Mouse (Mus musculus): ENCODE measurements at regions not wholly inside any gene's neighbourhood (a gene's known extent, or its start where the extent isn't known, plus 50 kb on each side); places are given as distances from the start of the nearest gene placed in this dataset.

DNA sequence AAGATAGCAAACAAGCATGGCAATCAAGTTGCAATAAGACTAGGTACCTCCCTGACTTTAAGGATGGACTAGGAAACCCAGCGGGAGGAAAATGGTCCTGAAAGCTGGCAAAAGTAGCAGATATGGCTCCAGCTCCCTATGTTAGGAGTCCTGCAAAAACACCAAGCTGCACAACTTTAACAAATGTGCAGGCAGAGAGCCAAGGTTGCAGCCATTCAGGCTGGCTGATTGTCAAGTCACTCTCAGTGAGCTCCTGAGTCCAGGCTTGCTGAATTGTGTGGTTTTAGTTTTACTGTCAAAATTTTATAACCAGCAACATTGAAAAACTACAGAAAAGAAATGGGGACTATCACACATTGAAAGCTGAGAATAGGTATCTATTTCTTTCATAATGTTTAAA, 1122.8 kb upstream of the Slc10a2 start:
- no peak overlapping the region for H3K4me3 ChIP-seq (replicated peaks)
- H3K36me3 ChIP-seq (replicated peaks; ENCODE audit: low read length), result no peaks in the 10 kb centered on the region
- TF ChIP-seq FLI1 (IDR thresholded peaks at IDR 0.05; ENCODE audit: low read length) (no peak), GATA1 (IDR thresholded peaks at IDR 0.05; ENCODE audit: borderline replicate concordance, low read length) (no peak)
- H3K4me1 ChIP-seq, result no peaks in the 10 kb centered on the region
- 0 out of 2 replicates have a peak, but pooled peaks cover 5% of the 10 kb centered on the region for H3K9me3 ChIP-seq
- no peaks in the 10 kb centered on the region for H3K27me3 ChIP-seq (replicated peaks)

DNA sequence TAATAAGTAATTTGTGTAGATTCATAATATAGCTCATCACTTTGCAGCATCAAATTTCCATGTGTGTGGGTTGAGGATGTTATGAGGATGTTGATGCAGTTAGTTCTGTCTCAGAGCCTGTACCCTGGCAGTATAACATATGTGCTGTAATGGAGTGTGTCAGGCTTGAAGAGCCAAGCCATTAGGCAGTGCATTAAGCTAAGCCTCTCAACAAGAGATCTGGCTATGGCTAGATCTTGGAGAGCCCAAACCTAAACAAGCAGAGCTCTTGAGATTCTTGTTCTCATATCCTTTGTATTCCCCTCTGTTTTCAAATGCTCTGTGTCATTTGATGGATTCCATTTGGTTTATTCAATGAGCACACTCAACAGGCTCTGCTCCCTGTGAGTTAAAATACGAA, 1120.0 kb upstream of the Slc10a2 start:
- TF ChIP-seq GATA1 (IDR thresholded peaks at IDR 0.05; ENCODE audit: borderline replicate concordance, low read length) (no peak), FLI1 (IDR thresholded peaks at IDR 0.05; ENCODE audit: low read length) (no peak)
- Histone ChIP-seq H3K4me3 (replicated peaks) (no peak overlapping the region), H3K36me3 (replicated peaks; ENCODE audit: low read length) (no peaks in the 10 kb centered on the region), H3K4me1 (no peaks in the 10 kb centered on the region), H3K27me3 (replicated peaks) (no peaks in the 10 kb centered on the region), H3K9me3 (0 out of 2 replicates have a peak, but pooled peaks cover 5% of the 10 kb centered on the region)

DNA sequence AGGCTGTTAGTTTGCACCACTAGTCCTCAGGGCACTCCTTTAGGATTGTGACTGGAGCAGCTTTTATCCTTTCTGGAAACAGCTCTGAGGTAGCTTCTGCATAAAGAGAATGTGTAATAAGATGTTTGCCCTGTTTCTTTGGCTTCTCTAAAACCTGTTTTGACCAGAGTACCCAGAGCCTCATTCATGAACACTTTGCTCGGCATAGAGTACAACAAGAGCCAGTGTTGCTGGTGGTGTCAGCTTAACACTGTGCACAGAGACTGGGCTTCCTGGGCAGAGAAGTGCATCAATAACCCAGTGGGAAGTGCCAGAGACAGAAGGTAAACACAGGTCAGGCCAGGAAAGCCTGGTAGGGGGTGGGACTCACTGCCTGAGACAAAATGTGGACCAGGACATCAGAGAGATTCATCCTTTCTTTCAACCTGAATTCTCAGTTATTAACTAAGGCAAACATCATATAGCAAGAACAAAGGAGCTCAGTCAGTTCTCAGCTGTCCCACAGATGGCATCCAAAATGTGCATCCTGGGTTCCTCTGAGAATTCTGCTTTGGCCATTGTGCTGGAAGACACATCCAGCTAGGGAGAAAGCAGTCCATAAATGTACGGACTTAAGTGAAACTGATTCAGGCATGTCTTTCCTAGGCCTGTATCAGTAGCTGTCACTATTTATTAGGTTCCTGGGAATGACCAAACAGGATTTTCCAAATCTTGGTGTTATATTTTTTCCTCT, 1102.6 kb upstream of the Slc10a2 start:
- H3K27me3 ChIP-seq (replicated peaks), result no peaks in the 10 kb centered on the region
- no peaks in the 10 kb centered on the region for H3K36me3 ChIP-seq (replicated peaks; ENCODE audit: low read length)
- TF ChIP-seq GATA1 (IDR thresholded peaks at IDR 0.05; ENCODE audit: borderline replicate concordance, low read length) (no peak), FLI1 (IDR thresholded peaks at IDR 0.05; ENCODE audit: low read length) (no peak)
- no peaks in the 10 kb centered on the region for H3K4me1 ChIP-seq
- H3K4me3 ChIP-seq (replicated peaks), result no peak overlapping the region
- no peaks in the 10 kb centered on the region for H3K9me3 ChIP-seq

DNA sequence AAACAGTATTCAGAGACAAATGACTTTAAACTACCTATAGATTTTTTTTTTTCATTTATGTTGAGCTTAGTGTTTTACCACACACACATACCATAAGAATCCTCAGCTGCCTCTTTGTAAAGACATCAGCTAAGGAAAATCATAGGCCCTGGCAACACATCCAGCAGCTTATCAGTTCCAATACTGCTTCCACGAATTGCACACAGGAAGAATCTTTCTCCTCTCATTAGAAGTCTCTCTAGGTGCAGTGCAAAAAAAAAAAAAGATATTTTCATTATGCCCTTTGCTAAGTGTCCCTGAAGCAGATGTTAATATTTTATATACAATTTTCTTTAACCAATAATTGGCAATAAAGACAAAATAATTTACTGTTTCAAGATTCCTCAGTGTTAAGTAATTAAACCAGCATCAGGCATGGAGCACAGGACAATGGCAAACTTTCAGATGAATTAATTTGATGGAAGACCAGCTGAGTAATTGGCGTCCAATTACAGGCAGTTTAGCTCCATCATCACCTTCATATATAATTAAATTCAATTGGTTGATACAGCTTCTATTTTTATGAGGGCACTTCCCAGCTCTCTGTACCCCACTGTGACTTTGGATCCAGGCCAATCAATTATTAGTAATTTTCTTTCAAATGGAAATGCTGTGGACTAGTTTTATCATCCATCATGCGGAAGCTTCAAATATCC, 1099.0 kb upstream of the Slc10a2 start:
- H3K9me3 ChIP-seq, result no peaks in the 10 kb centered on the region
- no peaks in the 10 kb centered on the region for H3K27me3 ChIP-seq (replicated peaks)
- H3K4me1 ChIP-seq, result no peaks in the 10 kb centered on the region
- TF ChIP-seq GATA1 (IDR thresholded peaks at IDR 0.05; ENCODE audit: borderline replicate concordance, low read length) (no peak), FLI1 (IDR thresholded peaks at IDR 0.05; ENCODE audit: low read length) (no peak)
- H3K4me3 ChIP-seq (replicated peaks), result no peak overlapping the region
- no peaks in the 10 kb centered on the region for H3K36me3 ChIP-seq (replicated peaks; ENCODE audit: low read length)

DNA sequence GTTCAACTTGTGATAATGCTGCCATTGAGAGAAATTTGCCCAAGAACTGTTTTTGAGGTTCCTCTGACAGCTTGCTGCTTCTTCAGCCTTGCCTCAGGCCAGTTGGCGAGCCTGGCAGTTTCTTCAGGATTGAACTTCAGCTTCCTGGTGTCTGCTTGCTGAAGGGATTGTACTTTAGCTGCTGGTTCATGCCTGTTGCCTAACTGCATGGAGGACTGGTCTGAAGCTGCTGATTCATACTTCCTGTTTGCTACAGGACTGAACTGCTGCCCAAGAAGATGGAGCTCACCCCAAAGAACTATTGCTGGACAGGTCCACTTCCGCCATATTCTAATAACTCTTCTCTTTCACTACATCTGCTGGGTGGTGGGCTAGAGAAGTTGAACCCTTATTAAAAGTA, 1086.3 kb upstream of the Slc10a2 start:
- no peak overlapping the region for H3K4me3 ChIP-seq (replicated peaks)
- no peaks in the 10 kb centered on the region for H3K27me3 ChIP-seq (replicated peaks)
- no peaks in the 10 kb centered on the region for H3K9me3 ChIP-seq
- H3K36me3 ChIP-seq (replicated peaks; ENCODE audit: low read length), result no peaks in the 10 kb centered on the region
- H3K4me1 ChIP-seq, result peaks cover 6% of the 10 kb centered on the region
- no peak for TF ChIP-seq GATA1 (IDR thresholded peaks at IDR 0.05; ENCODE audit: borderline replicate concordance, low read length)
- TF ChIP-seq FLI1 (IDR thresholded peaks at IDR 0.05; ENCODE audit: low read length), result no peak

DNA sequence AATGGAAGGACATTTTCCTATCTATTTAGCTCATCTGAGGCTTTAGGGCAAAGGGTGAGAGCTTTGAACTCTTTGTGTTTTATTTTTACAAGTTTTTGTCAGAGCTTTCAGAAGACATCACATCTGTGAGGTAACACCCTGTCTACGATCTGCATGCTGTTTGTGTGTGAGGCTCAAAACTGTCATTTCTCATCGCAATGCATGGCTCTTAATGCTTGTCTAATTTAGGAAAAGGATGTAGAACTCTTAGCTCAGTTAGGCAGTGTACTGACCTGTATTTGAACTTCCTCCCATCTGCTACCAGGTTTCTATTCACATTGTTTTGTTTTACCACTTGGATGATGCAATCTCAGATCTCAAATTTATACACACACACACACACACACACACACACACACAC, 1083.3 kb upstream of the Slc10a2 start:
- Histone ChIP-seq H3K36me3 (replicated peaks; ENCODE audit: low read length) (no peaks in the 10 kb centered on the region), H3K27me3 (replicated peaks) (no peaks in the 10 kb centered on the region), H3K4me3 (replicated peaks) (no peak overlapping the region), H3K4me1 (peaks cover 6% of the 10 kb centered on the region), H3K9me3 (no peaks in the 10 kb centered on the region)
- TF ChIP-seq GATA1 (IDR thresholded peaks at IDR 0.05; ENCODE audit: borderline replicate concordance, low read length) (no peak), FLI1 (IDR thresholded peaks at IDR 0.05; ENCODE audit: low read length) (no peak)

DNA sequence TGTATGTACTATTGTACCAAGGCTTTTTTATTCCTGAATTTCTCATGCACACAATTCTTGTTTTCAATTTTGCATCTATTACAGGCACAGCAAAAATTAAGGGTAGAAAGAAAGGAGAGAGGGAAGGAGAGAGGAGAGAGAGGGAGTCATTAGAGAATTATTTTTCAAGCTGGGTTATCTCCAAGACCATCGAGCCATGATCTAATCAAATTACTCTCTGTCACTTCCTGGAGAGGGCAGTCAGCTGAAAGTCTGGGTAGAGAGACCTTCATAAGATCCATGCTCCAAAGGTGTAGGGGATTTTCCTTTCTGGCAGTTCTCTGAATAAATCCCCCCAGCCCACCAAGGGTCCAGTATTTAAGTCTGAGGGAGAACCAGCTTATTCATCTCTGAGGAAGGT, 1081.4 kb upstream of the Slc10a2 start:
- peaks cover 6% of the 10 kb centered on the region for H3K4me1 ChIP-seq
- TF ChIP-seq FLI1 (IDR thresholded peaks at IDR 0.05; ENCODE audit: low read length) (no peak), GATA1 (IDR thresholded peaks at IDR 0.05; ENCODE audit: borderline replicate concordance, low read length) (no peak)
- H3K36me3 ChIP-seq (replicated peaks; ENCODE audit: low read length), result no peaks in the 10 kb centered on the region
- no peaks in the 10 kb centered on the region for H3K27me3 ChIP-seq (replicated peaks)
- H3K4me3 ChIP-seq (replicated peaks), result no peak overlapping the region
- no peaks in the 10 kb centered on the region for H3K9me3 ChIP-seq

DNA sequence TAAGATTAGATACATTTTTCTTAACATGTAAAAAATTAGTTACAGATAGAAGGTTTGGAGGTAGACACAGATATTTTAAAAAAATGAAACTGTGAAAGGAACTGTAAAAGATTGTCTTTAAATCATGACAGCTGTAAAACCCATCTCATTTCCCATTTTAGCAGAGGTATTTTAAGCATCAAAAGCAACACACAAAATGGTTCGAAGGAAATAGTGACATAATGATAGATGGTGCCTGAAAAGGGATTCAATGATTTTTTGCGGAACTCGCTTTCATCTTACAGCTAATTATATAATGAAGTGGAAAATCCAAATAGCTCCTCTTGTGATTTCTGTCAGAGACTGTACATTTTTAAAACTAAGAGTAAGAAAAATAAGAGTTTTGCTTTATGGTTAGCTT, 1074.5 kb upstream of the Slc10a2 start:
- H3K4me1 ChIP-seq, result no peaks in the 10 kb centered on the region
- H3K27me3 ChIP-seq (replicated peaks), result no peaks in the 10 kb centered on the region
- no peak overlapping the region for H3K4me3 ChIP-seq (replicated peaks)
- no peaks in the 10 kb centered on the region for H3K36me3 ChIP-seq (replicated peaks; ENCODE audit: low read length)
- H3K9me3 ChIP-seq, result no peaks in the 10 kb centered on the region
- TF ChIP-seq GATA1 (IDR thresholded peaks at IDR 0.05; ENCODE audit: borderline replicate concordance, low read length) (no peak), FLI1 (IDR thresholded peaks at IDR 0.05; ENCODE audit: low read length) (no peak)

DNA sequence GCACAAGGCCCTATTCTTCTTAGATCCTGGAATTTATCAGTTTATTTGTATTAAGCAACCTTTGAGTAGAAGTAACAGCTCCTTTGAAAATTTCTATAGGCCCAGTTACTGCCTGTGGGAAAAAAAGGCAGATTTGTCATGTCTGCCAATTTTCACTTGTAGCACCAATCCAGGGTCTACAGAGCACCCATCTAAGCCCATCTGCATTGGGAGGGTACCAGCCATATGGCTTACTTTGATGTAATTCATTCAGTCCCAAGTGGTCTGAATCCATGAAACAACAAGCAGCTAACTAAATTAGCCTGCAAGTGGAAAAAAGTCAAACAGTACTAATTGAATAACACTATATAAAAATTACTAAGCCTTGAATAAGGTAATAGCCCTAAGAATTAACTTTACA, 1061.3 kb upstream of the Slc10a2 start:
- Histone ChIP-seq H3K4me3 (replicated peaks) (no peak overlapping the region), H3K36me3 (replicated peaks; ENCODE audit: low read length) (no peaks in the 10 kb centered on the region), H3K27me3 (replicated peaks) (no peaks in the 10 kb centered on the region), H3K9me3 (no peaks in the 10 kb centered on the region), H3K4me1 (no peaks in the 10 kb centered on the region)
- TF ChIP-seq GATA1 (IDR thresholded peaks at IDR 0.05; ENCODE audit: borderline replicate concordance, low read length) (no peak), FLI1 (IDR thresholded peaks at IDR 0.05; ENCODE audit: low read length) (no peak)

DNA sequence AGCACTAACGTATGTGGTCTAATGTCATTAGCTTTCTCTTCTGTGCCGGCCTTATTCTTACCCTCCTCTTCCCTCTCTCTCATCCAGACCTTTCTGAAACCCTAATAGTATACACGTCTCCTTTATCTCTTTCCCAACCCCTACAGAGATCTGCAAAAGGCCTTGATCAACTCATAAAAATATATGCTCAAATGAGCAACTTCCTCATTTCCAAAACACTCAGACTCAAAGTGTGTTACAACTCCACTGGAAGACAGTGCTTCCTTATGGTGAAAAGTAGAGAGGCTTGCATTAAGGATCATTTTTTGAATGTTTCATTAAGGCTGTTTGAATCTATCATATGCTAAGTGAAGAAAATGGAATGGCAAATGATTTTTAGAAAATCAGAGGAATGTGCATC, 1060.1 kb upstream of the Slc10a2 start:
- TF ChIP-seq FLI1 (IDR thresholded peaks at IDR 0.05; ENCODE audit: low read length) (no peak), GATA1 (IDR thresholded peaks at IDR 0.05; ENCODE audit: borderline replicate concordance, low read length) (no peak)
- no peaks in the 10 kb centered on the region for H3K9me3 ChIP-seq
- H3K27me3 ChIP-seq (replicated peaks), result no peaks in the 10 kb centered on the region
- H3K4me1 ChIP-seq, result no peaks in the 10 kb centered on the region
- no peaks in the 10 kb centered on the region for H3K36me3 ChIP-seq (replicated peaks; ENCODE audit: low read length)
- H3K4me3 ChIP-seq (replicated peaks), result no peak overlapping the region
